13 mouse cellular contexts compared by ENCODE assay signal in genomic region chr13:6029461-6029860, GRCm38 (mm10).
A peak's percentile ranks its signal among the peaks of the same experiment; 100 is the strongest.
DNase-seq lines count a peak whose midpoint lies in the region; TF ChIP-seq lines count a peak whose summit lies in the region.
"Had no signal": no experiment of that assay in that cellular context is flagged by ENCODE, and none has a peak within 500 bp of the region (broad histone marks: within the 10 kb centered on the region; RNA-seq: fewer than 3 reads in every experiment).

No protein-coding gene starts in this region.

- H3K79me3 ChIP-seq in C2C12 (ENCODE audit: low read depth) = no peaks in the 10 kb centered on the region

- H3K27ac ChIP-seq in embryonic fibroblast, embryonic 13.5 days (ENCODE audit: insufficient read depth, low read length) = peak overlapping the region; percentile 92
- no peak overlapping the region for H3K27ac ChIP-seq in cerebellum, adult 2 months (ENCODE audit: insufficient read depth, low read length)
- H3K27ac ChIP-seq: hindbrain, embryonic 15.5 days; liver, embryonic 14.5 days had no signal

- H3K36me3 ChIP-seq in C2C12 (ENCODE audit: control insufficient read depth, insufficient read depth) = no peaks in the 10 kb centered on the region
- no peaks in the 10 kb centered on the region for H3K36me3 ChIP-seq in myocyte (ENCODE audit: control insufficient read depth, insufficient read depth)
- H3K36me3 ChIP-seq: hindbrain, embryonic 15.5 days had no signal

- TF ChIP-seq POLR2A in embryonic fibroblast, embryonic 13.5 days (IDR thresholded peaks at IDR 0.05; ENCODE audit: low read depth, low read length) = no peak
- TF ChIP-seq POLR2A in myocyte (IDR thresholded peaks at IDR 0.05; ENCODE audit: insufficient read length, low read depth) = no peak
- TF ChIP-seq POLR2A in cerebellum, adult 2 months (IDR thresholded peaks at IDR 0.05; ENCODE audit: borderline replicate concordance, insufficient read depth, low read length) = no peak

- peak; percentile 7 for DNase-seq in gastrocnemius, postnatal 25 days
- DNase-seq in gastrocnemius, adult 18-20 months (ENCODE audit: low spot score) = no peak
- no peak for DNase-seq in retina, postnatal 1 day
- DNase-seq in urinary bladder, adult 18-20 months (ENCODE audit: low spot score in 2 of 2) = no peak
- DNase-seq in cerebellum, adult 2 months = no peak
- DNase-seq: adrenal gland, adult 2 months; cerebellum, postnatal 36 days; lung, postnatal 36 days had no signal

- peaks cover 15% of the 10 kb centered on the region for H3K4me1 ChIP-seq in embryonic fibroblast, embryonic 13.5 days (ENCODE audit: control insufficient read depth, insufficient read depth, low read length)
- no peaks in the 10 kb centered on the region for H3K4me1 ChIP-seq in cerebellum, adult 2 months (ENCODE audit: control insufficient read depth, insufficient read depth, low read length)
- H3K4me1 ChIP-seq: hindbrain, embryonic 15.5 days had no signal

- no peak for TF ChIP-seq CTCF in C2C12 (IDR thresholded peaks at IDR 0.05; ENCODE audit: control insufficient read depth, insufficient read depth, insufficient read length)
- no peak for TF ChIP-seq CTCF in embryonic fibroblast, embryonic 13.5 days (IDR thresholded peaks at IDR 0.05; ENCODE audit: borderline replicate concordance, insufficient read depth, low read length)
- no peak for TF ChIP-seq CTCF in cerebellum, adult 2 months (IDR thresholded peaks at IDR 0.05; ENCODE audit: borderline replicate concordance, insufficient read depth, low read depth, low read length)

- H3ac ChIP-seq in C2C12 (ENCODE audit: control insufficient read depth, insufficient read length, low read depth) (no peak overlapping the region), myocyte (ENCODE audit: control insufficient read depth, insufficient read length) (no peak overlapping the region)

- H3K79me2 ChIP-seq in C2C12 (ENCODE audit: control insufficient read depth, insufficient read depth) (no peaks in the 10 kb centered on the region), myocyte (ENCODE audit: control insufficient read depth, insufficient read depth) (no peaks in the 10 kb centered on the region)

- H3K27me3 ChIP-seq in C2C12 (ENCODE audit: control insufficient read depth, insufficient read depth, insufficient read length) = no peaks in the 10 kb centered on the region
- H3K27me3 ChIP-seq in myocyte (ENCODE audit: control insufficient read depth, insufficient read depth, insufficient read length) = no peaks in the 10 kb centered on the region
- H3K27me3 ChIP-seq in cerebellum, adult 2 months (ENCODE audit: control insufficient read depth, insufficient read depth, low read length) = no peaks in the 10 kb centered on the region
- H3K27me3 ChIP-seq: hindbrain, embryonic 15.5 days had no signal

- H3K4me2 ChIP-seq in myocyte (ENCODE audit: low read depth) = peak overlapping the region; percentile 76
- H3K4me2 ChIP-seq: hindbrain, embryonic 15.5 days had no signal

- H3K4me3 ChIP-seq in C2C12 (ENCODE audit: insufficient read depth, poor library complexity, severe bottlenecking) (no peak overlapping the region), myocyte (no peak overlapping the region)
- no peak overlapping the region for H3K4me3 ChIP-seq in embryonic fibroblast, embryonic 13.5 days (ENCODE audit: insufficient read depth, low read length)
- no peak overlapping the region for H3K4me3 ChIP-seq in cerebellum, adult 2 months (replicated peaks; ENCODE audit: insufficient read depth, low read depth, low read length)
- H3K4me3 ChIP-seq: hindbrain, embryonic 15.5 days had no signal

- 93% methylated on average over 6 of the region's 6 CpGs for WGBS in cerebellum, adult 2 months

TF ChIP-seq in C2C12, 6 proteins besides CTCF, POLR2A, EP300 and RAD21:
- peak; percentile 47 for TF ChIP-seq MAX (IDR thresholded peaks at IDR 0.05)
- TF ChIP-seq CEBPB (IDR thresholded peaks at IDR 0.05; ENCODE audit: low read depth) = peak; percentile 20
- no peak for TF ChIP-seq MYOG (IDR thresholded peaks at IDR 0.05; ENCODE audit: control insufficient read depth, extremely low read depth, insufficient read length)
- no peak for TF ChIP-seq USF1 (IDR thresholded peaks at IDR 0.05; ENCODE audit: low read depth)
- TF ChIP-seq FOSL1 (IDR thresholded peaks at IDR 0.05; ENCODE audit: insufficient read depth, low read length, poor library complexity, severe bottlenecking) = peak; percentile 13
- peak; percentile 84 for TF ChIP-seq MYOD1 (IDR thresholded peaks at IDR 0.05; ENCODE audit: control insufficient read depth, insufficient read length, low read depth)

TF ChIP-seq in myocyte, 11 proteins besides CTCF, POLR2A, EP300 and RAD21:
- no peak for TF ChIP-seq POLR2AphosphoS2 (IDR thresholded peaks at IDR 0.05; ENCODE audit: insufficient read length, low read depth)
- no peak for TF ChIP-seq USF1 (IDR thresholded peaks at IDR 0.05; ENCODE audit: low read depth)
- TF ChIP-seq TCF3 (IDR thresholded peaks at IDR 0.05; ENCODE audit: insufficient read length, low read depth) = no peak
- no peak for TF ChIP-seq REST (IDR thresholded peaks at IDR 0.05; ENCODE audit: insufficient read depth, insufficient read length)
- TF ChIP-seq MAX (IDR thresholded peaks at IDR 0.05; ENCODE audit: low read depth) = no peak
- 0 out of 2 replicates have a peak, but pooled peaks have one; percentile 34 for TF ChIP-seq CEBPB (IDR thresholded peaks at IDR 0.05; ENCODE audit: insufficient read depth, poor library complexity, severe bottlenecking)
- peak in 2 of 3 experiments; percentile 52 to 65 for TF ChIP-seq MYOD1 (IDR thresholded peaks at IDR 0.05; ENCODE audit: control insufficient read depth in 1 of 3, insufficient read length in 2 of 3, low read depth in 2 of 3)
- no peak for TF ChIP-seq MYOG (IDR thresholded peaks at IDR 0.05; ENCODE audit: control insufficient read depth in 1 of 3, insufficient read depth in 1 of 3, insufficient read length in 2 of 3, low read depth in 2 of 3)
- no peak for TF ChIP-seq SRF (IDR thresholded peaks at IDR 0.05; ENCODE audit: control insufficient read depth, insufficient read length, low read depth)
- no peak for TF ChIP-seq E2F4 (IDR thresholded peaks at IDR 0.05; ENCODE audit: insufficient read depth)
- no peak for TF ChIP-seq TCF12 (IDR thresholded peaks at IDR 0.05; ENCODE audit: insufficient read depth, poor library complexity, severe bottlenecking)
